Mouse (Mus musculus): ENCODE results near the gene Ctc1. TPM values are rescaled to one million over a fixed set of nuclear protein-coding genes. Genes with fewer than 3 reads are reported as not detected.

Ctc1 gene
- polyA plus RNA-seq, 1 experiment from 2014 or later = 46.6 TPM

DNA sequence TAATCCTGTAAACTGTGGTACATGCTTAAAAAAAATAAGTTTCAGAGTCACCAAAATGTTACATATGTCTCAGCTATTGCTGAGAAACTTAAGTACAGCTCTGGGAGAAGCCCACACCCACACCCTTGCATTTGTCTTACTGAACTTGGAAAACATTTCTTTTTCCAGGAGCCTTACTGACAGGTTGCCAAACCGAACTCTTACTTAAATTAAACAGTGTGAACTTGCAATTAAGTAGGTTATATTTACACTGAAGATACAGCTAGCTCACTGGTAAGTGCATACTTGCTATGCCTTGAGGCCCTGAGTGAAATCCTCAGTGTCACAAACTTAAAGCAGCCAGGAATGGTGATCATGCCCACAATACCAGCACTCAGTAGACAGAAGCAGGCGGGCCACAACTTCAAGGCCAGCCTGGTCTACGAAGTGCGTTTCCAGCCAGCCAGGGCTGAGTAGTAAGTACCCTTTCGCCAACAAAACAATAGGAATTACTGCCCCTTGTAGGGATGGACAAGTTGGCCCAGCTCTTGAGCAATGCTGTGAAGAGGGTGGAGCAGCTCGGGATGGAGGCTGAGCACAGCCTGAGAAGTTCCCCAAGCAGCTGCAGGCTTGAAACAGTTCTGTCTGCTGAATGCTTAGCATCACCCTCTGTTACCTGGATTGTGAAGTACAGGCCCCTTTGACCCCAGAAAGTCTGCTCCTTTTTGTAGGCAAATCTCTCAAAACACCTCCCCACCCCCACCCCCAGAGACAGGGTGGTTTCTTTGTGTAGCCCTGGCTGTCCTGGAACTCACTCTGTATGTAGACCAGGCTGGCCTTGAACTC lies 58.5 kb downstream of the Ctc1 start:
- ATAC-seq (replicated peaks; ENCODE audit: low FRiP score, low TSS enrichment, low read depth) (no peak), DNase-seq (ENCODE audit: low spot score) (no peak)
- Histone ChIP-seq H3K4me1 (replicated peaks; ENCODE audit: control insufficient read depth, insufficient read depth, low read length) (peaks cover 18% of the 10 kb centered on the region), H3K27ac (ENCODE audit: low read depth) (peak overlapping the region; percentile 94), H3K4me3 (ENCODE audit: low read depth, low read length) (no peak overlapping the region), H3K9ac (ENCODE audit: low read length) (no peak overlapping the region), H3K36me3 (ENCODE audit: control insufficient read depth, insufficient read depth, low read length) (no peaks in the 10 kb centered on the region), H3K27me3 (replicated peaks; ENCODE audit: control insufficient read depth, insufficient read depth, low read length) (no peaks in the 10 kb centered on the region), H3K4me2 (ENCODE audit: low read length) (no peak overlapping the region), H3K9me3 (ENCODE audit: control insufficient read depth, low read length) (no peaks in the 10 kb centered on the region)
- 43% methylated on average over 6 of the region's 6 CpGs for WGBS

DNA sequence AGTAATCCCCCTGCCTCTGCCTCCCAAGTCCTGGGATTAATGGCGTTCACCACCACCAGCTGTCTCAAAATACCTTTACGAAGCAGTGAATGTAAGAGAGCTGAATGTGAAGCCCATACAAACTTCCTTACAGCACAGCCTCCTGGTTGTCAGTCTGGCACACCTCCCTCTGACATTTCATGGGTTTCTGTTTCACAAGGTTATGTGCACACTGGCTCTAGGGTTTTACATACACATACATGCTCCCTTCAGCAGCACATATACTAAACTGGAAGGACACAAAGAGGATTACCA lies 59.0 kb downstream of the Ctc1 start:
- H3K27ac ChIP-seq (ENCODE audit: low read depth) = 0 out of 2 replicates have a peak overlapping the region, but pooled peaks have one; percentile 94
- DNase-seq (ENCODE audit: low spot score) = no peak

DNA sequence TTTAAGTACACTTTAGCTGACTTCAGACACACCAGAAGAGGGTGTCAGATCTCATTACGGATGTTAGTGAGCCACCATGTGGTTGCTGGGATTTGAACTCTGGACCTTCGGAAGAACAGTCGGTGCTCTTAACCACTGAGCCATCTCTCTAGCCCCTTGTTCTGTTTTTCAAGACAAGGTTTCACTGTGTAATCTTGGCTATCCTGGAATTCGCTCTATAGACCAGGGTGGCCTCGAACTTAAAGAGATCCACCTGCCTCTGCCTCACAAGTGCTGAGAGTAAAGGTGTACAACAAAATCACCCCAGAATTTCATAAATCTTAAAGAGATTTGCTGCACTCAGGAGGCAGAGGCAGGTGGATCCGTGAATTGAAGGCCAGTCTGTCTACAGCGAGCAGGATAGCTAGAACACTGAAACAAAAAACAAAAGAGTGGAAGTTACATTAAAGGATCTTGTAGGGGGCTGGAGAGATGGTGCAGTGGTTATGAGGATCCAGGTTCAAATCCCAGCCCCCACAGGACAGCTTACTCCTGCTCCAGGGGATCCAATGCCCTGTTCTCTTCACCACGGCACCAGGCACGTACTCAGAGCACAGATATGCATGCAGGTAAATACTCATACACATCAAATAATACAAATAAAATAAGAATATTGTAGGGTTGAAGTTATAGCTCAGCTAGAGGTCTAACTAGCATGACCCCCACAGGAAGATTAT lies 60.2 kb downstream of the Ctc1 start:
- 59% methylated on average over 8 of the region's 9 CpGs for WGBS
- H3K27me3 ChIP-seq (replicated peaks; ENCODE audit: control insufficient read depth, insufficient read depth, low read length) = no peaks in the 10 kb centered on the region
- no peak overlapping the region for H3K4me3 ChIP-seq (ENCODE audit: low read depth, low read length)
- ATAC-seq (replicated peaks; ENCODE audit: low FRiP score, low TSS enrichment, low read depth) (no peak), DNase-seq (ENCODE audit: low spot score) (no peak)
- no peak overlapping the region for H3K9ac ChIP-seq (ENCODE audit: low read length)
- no peaks in the 10 kb centered on the region for H3K36me3 ChIP-seq (ENCODE audit: control insufficient read depth, insufficient read depth, low read length)
- no peak overlapping the region for H3K27ac ChIP-seq (ENCODE audit: low read depth)
- no peak overlapping the region for H3K4me2 ChIP-seq (ENCODE audit: low read length)
- peaks cover 18% of the 10 kb centered on the region for H3K4me1 ChIP-seq (replicated peaks; ENCODE audit: control insufficient read depth, insufficient read depth, low read length)
- no peaks in the 10 kb centered on the region for H3K9me3 ChIP-seq (ENCODE audit: control insufficient read depth, low read length)

More for the DNA sequence above, 59.0 kb downstream of the Ctc1 start:
- no peaks in the 10 kb centered on the region for H3K27me3 ChIP-seq (replicated peaks; ENCODE audit: control insufficient read depth, insufficient read depth, low read length)
- H3K36me3 ChIP-seq (ENCODE audit: control insufficient read depth, insufficient read depth, low read length) = no peaks in the 10 kb centered on the region
- H3K9me3 ChIP-seq (ENCODE audit: control insufficient read depth, low read length) = no peaks in the 10 kb centered on the region
- H3K9ac ChIP-seq (ENCODE audit: low read length) = no peak overlapping the region
- no peak overlapping the region for H3K4me3 ChIP-seq (ENCODE audit: low read depth, low read length)
- no peak for ATAC-seq (replicated peaks; ENCODE audit: low FRiP score, low TSS enrichment, low read depth)
- H3K4me2 ChIP-seq (ENCODE audit: low read length) = no peak overlapping the region
- peaks cover 18% of the 10 kb centered on the region for H3K4me1 ChIP-seq (replicated peaks; ENCODE audit: control insufficient read depth, insufficient read depth, low read length)
- 47% methylated on average over 2 of the region's 2 CpGs for WGBS

DNA sequence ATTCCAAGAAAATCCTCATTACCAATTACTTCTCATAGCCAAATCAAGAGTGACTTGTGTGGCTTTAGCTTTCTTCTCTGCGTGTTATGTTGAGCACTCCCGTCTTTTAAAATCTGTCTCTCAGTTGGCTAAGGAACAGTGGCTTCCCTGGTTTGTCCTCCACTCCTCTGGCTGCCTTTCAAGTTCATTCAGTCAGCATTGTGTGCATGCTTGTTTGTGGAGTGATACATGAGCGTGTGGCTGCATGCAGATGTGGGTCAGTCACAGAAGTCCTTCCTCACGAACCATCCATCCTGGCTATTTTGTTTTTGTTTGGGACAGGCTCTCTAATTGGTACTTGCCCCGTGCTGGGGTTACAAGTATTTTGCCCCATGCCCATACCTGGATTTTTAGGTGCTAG lies 60.9 kb downstream of the Ctc1 start:
- ATAC-seq (replicated peaks; ENCODE audit: low FRiP score, low TSS enrichment, low read depth) (no peak), DNase-seq (ENCODE audit: low spot score) (no peak)
- Histone ChIP-seq H3K4me1 (replicated peaks; ENCODE audit: control insufficient read depth, insufficient read depth, low read length) (peaks cover 12% of the 10 kb centered on the region), H3K9ac (ENCODE audit: low read length) (no peak overlapping the region), H3K27ac (ENCODE audit: low read depth) (no peak overlapping the region), H3K4me3 (ENCODE audit: low read depth, low read length) (no peak overlapping the region), H3K9me3 (ENCODE audit: control insufficient read depth, low read length) (no peaks in the 10 kb centered on the region), H3K36me3 (ENCODE audit: control insufficient read depth, insufficient read depth, low read length) (no peaks in the 10 kb centered on the region), H3K27me3 (replicated peaks; ENCODE audit: control insufficient read depth, insufficient read depth, low read length) (no peaks in the 10 kb centered on the region), H3K4me2 (ENCODE audit: low read length) (no peak overlapping the region)
- 74% methylated on average over 5 of the region's 5 CpGs for WGBS

DNA sequence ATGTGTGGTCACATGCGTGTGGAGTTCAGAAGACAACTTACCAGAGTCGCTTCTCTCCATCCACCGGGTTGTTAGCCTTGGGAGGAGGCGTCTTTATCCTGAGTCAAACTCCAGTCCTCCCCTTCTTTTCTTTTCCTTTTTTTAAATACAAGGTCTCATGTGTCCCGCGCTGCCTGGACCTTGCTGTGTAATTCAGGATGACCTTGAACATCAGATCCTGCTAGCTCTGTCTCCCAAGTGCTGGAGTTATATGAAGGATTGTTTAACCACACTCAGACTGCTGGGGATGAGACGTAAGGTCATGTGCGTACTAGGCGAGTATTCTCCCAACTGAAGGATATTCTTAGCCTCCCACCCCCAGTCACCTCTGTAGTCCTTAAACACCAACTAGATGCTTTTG lies 61.6 kb downstream of the Ctc1 start:
- Histone ChIP-seq H3K27me3 (replicated peaks; ENCODE audit: control insufficient read depth, insufficient read depth, low read length) (no peaks in the 10 kb centered on the region), H3K4me1 (replicated peaks; ENCODE audit: control insufficient read depth, insufficient read depth, low read length) (peaks cover 8% of the 10 kb centered on the region), H3K4me3 (ENCODE audit: low read depth, low read length) (no peak overlapping the region), H3K9me3 (ENCODE audit: control insufficient read depth, low read length) (no peaks in the 10 kb centered on the region), H3K27ac (ENCODE audit: low read depth) (no peak overlapping the region), H3K4me2 (ENCODE audit: low read length) (no peak overlapping the region), H3K9ac (ENCODE audit: low read length) (no peak overlapping the region), H3K36me3 (ENCODE audit: control insufficient read depth, insufficient read depth, low read length) (no peaks in the 10 kb centered on the region)
- 77% methylated on average over 9 of the region's 9 CpGs for WGBS
- ATAC-seq (replicated peaks; ENCODE audit: low FRiP score, low TSS enrichment, low read depth) = no peak
- DNase-seq (ENCODE audit: low spot score) = no peak

- WGBS = 67% methylated on average over 6 of the region's 6 CpGs
These were observed 62.3 kb downstream of the Ctc1 start for GRCm38 (mm10) chr11:69078041-69078440.

GRCm38 (mm10) chr11:69078805-69079438 lies 63.2 kb downstream of the Ctc1 start:
- 59% methylated on average over 5 of the region's 5 CpGs for WGBS
- no peaks in the 10 kb centered on the region for H3K36me3 ChIP-seq (ENCODE audit: control insufficient read depth, insufficient read depth, low read length)
- H3K9ac ChIP-seq (ENCODE audit: low read length) = no peak overlapping the region
- no peak overlapping the region for H3K4me3 ChIP-seq (ENCODE audit: low read depth, low read length)
- DNase-seq (ENCODE audit: low spot score) = no peak
- H3K27ac ChIP-seq (ENCODE audit: low read depth) = no peak overlapping the region
- H3K4me2 ChIP-seq (ENCODE audit: low read length) = no peak overlapping the region
- no peak for ATAC-seq (replicated peaks; ENCODE audit: low FRiP score, low TSS enrichment, low read depth)
- peaks cover 3% of the 10 kb centered on the region; the same call in 1 of the 2 replicates for H3K4me1 ChIP-seq (replicated peaks; ENCODE audit: control insufficient read depth, insufficient read depth, low read length)
- no peaks in the 10 kb centered on the region for H3K27me3 ChIP-seq (replicated peaks; ENCODE audit: control insufficient read depth, insufficient read depth, low read length)
- H3K9me3 ChIP-seq (ENCODE audit: control insufficient read depth, low read length) = no peaks in the 10 kb centered on the region

More at GRCm38 (mm10) chr11:69078041-69078440, 62.3 kb downstream of the Ctc1 start:
- Histone ChIP-seq H3K9ac (ENCODE audit: low read length) (no peak overlapping the region), H3K4me2 (ENCODE audit: low read length) (no peak overlapping the region), H3K9me3 (ENCODE audit: control insufficient read depth, low read length) (no peaks in the 10 kb centered on the region), H3K36me3 (ENCODE audit: control insufficient read depth, insufficient read depth, low read length) (no peaks in the 10 kb centered on the region), H3K4me3 (ENCODE audit: low read depth, low read length) (no peak overlapping the region), H3K4me1 (replicated peaks; ENCODE audit: control insufficient read depth, insufficient read depth, low read length) (peaks cover 3% of the 10 kb centered on the region; the same call in 1 of the 2 replicates), H3K27me3 (replicated peaks; ENCODE audit: control insufficient read depth, insufficient read depth, low read length) (no peaks in the 10 kb centered on the region), H3K27ac (ENCODE audit: low read depth) (no peak overlapping the region)
- ATAC-seq (replicated peaks; ENCODE audit: low FRiP score, low TSS enrichment, low read depth) = no peak
- DNase-seq (ENCODE audit: low spot score) = no peak

- ATAC-seq (replicated peaks; ENCODE audit: low FRiP score, low TSS enrichment, low read depth) (no peak), DNase-seq (ENCODE audit: low spot score) (no peak)
- H3K9me3 ChIP-seq (ENCODE audit: control insufficient read depth, low read length) = no peaks in the 10 kb centered on the region
- H3K4me2 ChIP-seq (ENCODE audit: low read length) = no peak overlapping the region
- H3K9ac ChIP-seq (ENCODE audit: low read length) = no peak overlapping the region
- H3K36me3 ChIP-seq (ENCODE audit: control insufficient read depth, insufficient read depth, low read length) = no peaks in the 10 kb centered on the region
- H3K27me3 ChIP-seq (replicated peaks; ENCODE audit: control insufficient read depth, insufficient read depth, low read length) = no peaks in the 10 kb centered on the region
- WGBS = 74% methylated on average over 15 of the region's 15 CpGs
- H3K4me1 ChIP-seq (replicated peaks; ENCODE audit: control insufficient read depth, insufficient read depth, low read length) = no peaks in the 10 kb centered on the region
- no peak overlapping the region for H3K27ac ChIP-seq (ENCODE audit: low read depth)
- H3K4me3 ChIP-seq (ENCODE audit: low read depth, low read length) = no peak overlapping the region
These were observed 64.6 kb downstream of the Ctc1 start for GRCm38 (mm10) chr11:69080102-69080854.
